Mouse (Mus musculus) ES-Bruce4 (cell line): ENCODE data around the gene Btg2. TPM values are rescaled to one million over a fixed set of nuclear protein-coding genes. Genes with fewer than 3 reads are reported as not detected.

Source experiments
- H3K27ac ChIP-seq: 2 replicates; pipeline ENCODE4 v1.5.1; 2012; ENCODE audit warnings: low read length, inconsistent platforms; ENCODE audit not compliant: insufficient read depth
- H3K27me3 ChIP-seq: 2 replicates; pipeline ENCODE4 v1.6.1; 2012; ENCODE audit warnings: mild to moderate bottlenecking, low read length, inconsistent platforms; ENCODE audit not compliant: control insufficient read depth, poor library complexity, insufficient read depth, severe bottlenecking
- H3K36me3 ChIP-seq: 2 replicates; pipeline ENCODE4 v1.6.1; 2012; ENCODE audit warnings: inconsistent platforms, mild to moderate bottlenecking, low read length, moderate library complexity; ENCODE audit not compliant: control insufficient read depth, poor library complexity, insufficient read depth, severe bottlenecking
- H3K4me1 ChIP-seq: one replicate; pipeline ENCODE4 v1.8.1; 2011; ENCODE audit warnings: low read length; ENCODE audit not compliant: control insufficient read depth, insufficient read depth
- H3K4me3 ChIP-seq: 2 replicates; pipeline ENCODE4 v1.5.1; 2011; ENCODE audit warnings: low read depth, mild to moderate bottlenecking, low read length
- H3K9ac ChIP-seq: 2 replicates; pipeline ENCODE4 v1.6.1; 2012; ENCODE audit warnings: low read depth, mild to moderate bottlenecking, inconsistent platforms; ENCODE audit not compliant: poor library complexity, severe bottlenecking
- H3K9me3 ChIP-seq: replicated peaks from 2 replicates; pipeline ENCODE4 v1.6.1; 2012; ENCODE audit warnings: mild to moderate bottlenecking, low read length, inconsistent platforms; ENCODE audit not compliant: control insufficient read depth, poor library complexity, insufficient read depth, severe bottlenecking
- CTCF ChIP-seq: IDR thresholded peaks from one replicate; pipeline ENCODE4 v1.8.1; 2011; ENCODE audit warnings: low read depth, low read length
- EP300 ChIP-seq: IDR thresholded peaks from 2 replicates; pipeline ENCODE4 v1.6.1; 2011; ENCODE audit warnings: low read depth, low read length; ENCODE audit not compliant: insufficient read depth
- POLR2A ChIP-seq: IDR thresholded peaks from one replicate; pipeline ENCODE4 v1.8.1; 2011; ENCODE audit warnings: low read length; ENCODE audit not compliant: insufficient read depth
- polyA plus RNA-seq: library from polyadenylated mRNA; stranded (reverse); fragments of >200 nt; gene quantifications from 2 replicates; pipeline ENCODE4 v1.2.4, GENCODE M21; 2011; ENCODE audit warnings: low read depth; ENCODE audit not compliant: missing spikeins, insufficient read depth, insufficient read length

Gene Btg2
- polyA plus RNA-seq, 1 experiment, result 109 TPM

GRCm38 (mm10) chr1:134078061-134078795 lies 692 bp downstream of the Btg2 start:
- Histone ChIP-seq H3K27ac (no peak overlapping the region), H3K36me3 (peaks cover 30% of the 10 kb centered on the region), H3K9me3 (no peaks in the 10 kb centered on the region), H3K4me3 (peak overlapping the region; percentile 86), H3K4me1 (peaks cover 4% of the 10 kb centered on the region), H3K9ac (peak overlapping the region; percentile 94), H3K27me3 (no peaks in the 10 kb centered on the region)
- no peak for TF ChIP-seq POLR2A
- TF ChIP-seq CTCF, result no peak
- no peak for TF ChIP-seq EP300

GRCm38 (mm10) chr1:134077389-134078060 lies 1.4 kb downstream of the Btg2 start:
- Histone ChIP-seq H3K27me3 (no peaks in the 10 kb centered on the region), H3K4me1 (peaks cover 2% of the 10 kb centered on the region), H3K36me3 (peaks cover 30% of the 10 kb centered on the region), H3K27ac (no peak overlapping the region), H3K4me3 (peak overlapping the region; percentile 86), H3K9ac (peak overlapping the region; percentile 94; the same call in 1 of the 2 replicates), H3K9me3 (no peaks in the 10 kb centered on the region)
- TF ChIP-seq POLR2A, result no peak
- no peak for TF ChIP-seq CTCF
- TF ChIP-seq EP300, result no peak

- TF ChIP-seq POLR2A (no peak), CTCF (no peak), EP300 (no peak)
- Histone ChIP-seq H3K36me3 (peaks cover 30% of the 10 kb centered on the region), H3K27ac (no peak overlapping the region), H3K4me3 (no peak overlapping the region; the same call in 1 of the 2 replicates), H3K9me3 (no peaks in the 10 kb centered on the region), H3K4me1 (peaks cover 2% of the 10 kb centered on the region), H3K9ac (0 out of 2 replicates have a peak overlapping the region, but pooled peaks have one; percentile 94), H3K27me3 (no peaks in the 10 kb centered on the region)
These were observed 2.1 kb downstream of the Btg2 start for GRCm38 (mm10) chr1:134076789-134077188.

- TF ChIP-seq POLR2A, result no peak
- TF ChIP-seq CTCF, result no peak
- TF ChIP-seq EP300, result no peak
- peaks cover 30% of the 10 kb centered on the region for H3K36me3 ChIP-seq
- H3K9me3 ChIP-seq, result no peaks in the 10 kb centered on the region
- no peak overlapping the region for H3K9ac ChIP-seq
- H3K27me3 ChIP-seq, result no peaks in the 10 kb centered on the region
- H3K27ac ChIP-seq, result no peak overlapping the region
- H3K4me1 ChIP-seq, result peaks cover 2% of the 10 kb centered on the region
- no peak overlapping the region for H3K4me3 ChIP-seq
These were observed 3.4 kb downstream of the Btg2 start for GRCm38 (mm10) chr1:134075532-134075931.

- no peak overlapping the region for H3K4me3 ChIP-seq
- H3K9me3 ChIP-seq, result no peaks in the 10 kb centered on the region
- H3K9ac ChIP-seq, result no peak overlapping the region
- H3K4me1 ChIP-seq, result no peaks in the 10 kb centered on the region
- H3K36me3 ChIP-seq, result peaks cover 30% of the 10 kb centered on the region
- TF ChIP-seq EP300 (no peak), CTCF (no peak), POLR2A (no peak)
- no peak overlapping the region for H3K27ac ChIP-seq
- H3K27me3 ChIP-seq, result no peaks in the 10 kb centered on the region
These were observed 4.3 kb downstream of the Btg2 start for GRCm38 (mm10) chr1:134074606-134075005.

GRCm38 (mm10) chr1:134074184-134074583 lies 4.7 kb downstream of the Btg2 start:
- no peaks in the 10 kb centered on the region for H3K27me3 ChIP-seq
- no peak for TF ChIP-seq CTCF
- H3K9me3 ChIP-seq, result no peaks in the 10 kb centered on the region
- no peak overlapping the region for H3K4me3 ChIP-seq
- peaks cover 30% of the 10 kb centered on the region for H3K36me3 ChIP-seq
- no peak overlapping the region for H3K9ac ChIP-seq
- no peak overlapping the region for H3K27ac ChIP-seq
- no peaks in the 10 kb centered on the region for H3K4me1 ChIP-seq
